Mouse (Mus musculus): ENCODE measurements at regions not wholly inside any gene's neighbourhood (a gene's known extent, or its start where the extent isn't known, plus 50 kb on each side); places are given as distances from the start of the nearest gene placed in this dataset.
"Not testable (repeated sequence)": the region's sequence is repeated elsewhere in the genome, so short reads cannot be mapped to it uniquely, and the experiment has no call there.

- Histone ChIP-seq H3K4me3 (ENCODE audit: insufficient read depth in 1 of 2, low read depth in 2 of 2, low read length in 2 of 2) (no peak overlapping the region), H3K9me3 (ENCODE audit: control insufficient read depth, low read length) (no peaks in the 10 kb centered on the region), H3K36me3 (replicated peaks; ENCODE audit: control insufficient read depth, insufficient read depth, low read depth) (no peaks in the 10 kb centered on the region), H3K4me1 (replicated peaks; ENCODE audit: control insufficient read depth in 2 of 2, insufficient read depth in 2 of 2, low read length in 1 of 2) (no peaks in the 10 kb centered on the region), H3K27me3 (ENCODE audit: control insufficient read depth, insufficient read depth, low read length) (no peaks in the 10 kb centered on the region), H3K4me2 (ENCODE audit: low read depth) (no peak overlapping the region), H3K27ac (no peak overlapping the region), H3K9ac (replicated peaks) (no peak overlapping the region)
- DNase-seq (ENCODE audit: low read depth in 3 of 3, low spot score in 3 of 3) (no peak), ATAC-seq (ENCODE audit: insufficient read depth) (no peak)
- WGBS (ENCODE audit: insufficient replicate concordance) = 35% methylated on average over 3 of the region's 3 CpGs
- TF ChIP-seq CTCF (IDR thresholded peaks at IDR 0.05; ENCODE audit: low read depth) = peak; percentile 59
- TF ChIP-seq EP300 (IDR thresholded peaks at IDR 0.05; ENCODE audit: low read depth) = no peak
Observed at GRCm38 (mm10) chr10:19297669-19298068, 58.7 kb upstream of the Olig3 start.

GRCm38 (mm10) chr10:19295388-19296013, 60.8 kb upstream of the Olig3 start:
- no peak overlapping the region for H3K9ac ChIP-seq (replicated peaks)
- H3K27me3 ChIP-seq (ENCODE audit: control insufficient read depth, insufficient read depth, low read length) = no peaks in the 10 kb centered on the region
- WGBS (ENCODE audit: insufficient replicate concordance) = 64% methylated on average over 7 of the region's 7 CpGs
- H3K36me3 ChIP-seq (replicated peaks; ENCODE audit: control insufficient read depth, insufficient read depth, low read depth) = no peaks in the 10 kb centered on the region
- H3K9me3 ChIP-seq (ENCODE audit: control insufficient read depth, low read length) = no peaks in the 10 kb centered on the region
- no peak overlapping the region for H3K27ac ChIP-seq
- TF ChIP-seq CTCF (IDR thresholded peaks at IDR 0.05; ENCODE audit: low read depth) (no peak), EP300 (IDR thresholded peaks at IDR 0.05; ENCODE audit: low read depth) (no peak)
- DNase-seq (ENCODE audit: low read depth in 3 of 3, low spot score in 3 of 3) = no peak
- no peak overlapping the region for H3K4me3 ChIP-seq (ENCODE audit: insufficient read depth in 1 of 2, low read depth in 2 of 2, low read length in 2 of 2)
- H3K4me1 ChIP-seq (replicated peaks; ENCODE audit: control insufficient read depth in 2 of 2, insufficient read depth in 2 of 2, low read length in 1 of 2) = no peaks in the 10 kb centered on the region
- no peak overlapping the region for H3K4me2 ChIP-seq (ENCODE audit: low read depth)
- ATAC-seq (ENCODE audit: insufficient read depth) = no peak

GRCm38 (mm10) chr10:19291474-19291873, 64.9 kb upstream of the Olig3 start:
- Histone ChIP-seq H3K4me3 (ENCODE audit: insufficient read depth in 1 of 2, low read depth in 2 of 2, low read length in 2 of 2) (no peak overlapping the region), H3K27me3 (ENCODE audit: control insufficient read depth, insufficient read depth, low read length) (no peaks in the 10 kb centered on the region), H3K9me3 (ENCODE audit: control insufficient read depth, low read length) (no peaks in the 10 kb centered on the region), H3K36me3 (replicated peaks; ENCODE audit: control insufficient read depth, insufficient read depth, low read depth) (no peaks in the 10 kb centered on the region), H3K9ac (replicated peaks) (no peak overlapping the region), H3K27ac (no peak overlapping the region), H3K4me2 (ENCODE audit: low read depth) (no peak overlapping the region), H3K4me1 (replicated peaks; ENCODE audit: control insufficient read depth in 2 of 2, insufficient read depth in 2 of 2, low read length in 1 of 2) (no peaks in the 10 kb centered on the region)
- 67% methylated on average over 5 of the region's 5 CpGs for WGBS (ENCODE audit: insufficient replicate concordance)
- no peak for DNase-seq (ENCODE audit: low read depth in 3 of 3, low spot score in 3 of 3)
- no peak for ATAC-seq (ENCODE audit: insufficient read depth)
- TF ChIP-seq CTCF (IDR thresholded peaks at IDR 0.05; ENCODE audit: low read depth) = no peak

GRCm38 (mm10) chr10:19291039-19291438, 65.3 kb upstream of the Olig3 start:
- H3K4me3 ChIP-seq (ENCODE audit: insufficient read depth in 1 of 2, low read depth in 2 of 2, low read length in 2 of 2); H3K4me1 ChIP-seq (replicated peaks; ENCODE audit: control insufficient read depth in 2 of 2, insufficient read depth in 2 of 2, low read length in 1 of 2); H3K9me3 ChIP-seq (ENCODE audit: control insufficient read depth, low read length); H3K36me3 ChIP-seq (replicated peaks; ENCODE audit: control insufficient read depth, insufficient read depth, low read depth); DNase-seq (ENCODE audit: low read depth in 3 of 3, low spot score in 3 of 3); H3K27me3 ChIP-seq (ENCODE audit: control insufficient read depth, insufficient read depth, low read length); ATAC-seq (ENCODE audit: insufficient read depth); H3K4me2 ChIP-seq (ENCODE audit: low read depth); H3K9ac ChIP-seq (replicated peaks); H3K27ac ChIP-seq: not testable (repeated sequence)
- WGBS (ENCODE audit: insufficient replicate concordance) = 54% methylated on average over 3 of the region's 3 CpGs

- 74% methylated on average over 3 of the region's 3 CpGs for WGBS (ENCODE audit: insufficient replicate concordance)
- ATAC-seq (ENCODE audit: insufficient read depth) = no peak
- no peaks in the 10 kb centered on the region for H3K4me1 ChIP-seq (replicated peaks; ENCODE audit: control insufficient read depth in 2 of 2, insufficient read depth in 2 of 2, low read length in 1 of 2)
- no peaks in the 10 kb centered on the region for H3K36me3 ChIP-seq (replicated peaks; ENCODE audit: control insufficient read depth, insufficient read depth, low read depth)
- TF ChIP-seq CTCF (IDR thresholded peaks at IDR 0.05; ENCODE audit: low read depth) (no peak), EP300 (IDR thresholded peaks at IDR 0.05; ENCODE audit: low read depth) (no peak)
- H3K4me2 ChIP-seq (ENCODE audit: low read depth) = no peak overlapping the region
- DNase-seq (ENCODE audit: low read depth in 3 of 3, low spot score in 3 of 3) = no peak
- no peaks in the 10 kb centered on the region for H3K9me3 ChIP-seq (ENCODE audit: control insufficient read depth, low read length)
- H3K27ac ChIP-seq = no peak overlapping the region
- no peaks in the 10 kb centered on the region for H3K27me3 ChIP-seq (ENCODE audit: control insufficient read depth, insufficient read depth, low read length)
- H3K4me3 ChIP-seq (ENCODE audit: insufficient read depth in 1 of 2, low read depth in 2 of 2, low read length in 2 of 2) = no peak overlapping the region
- H3K9ac ChIP-seq (replicated peaks) = no peak overlapping the region
Observed at GRCm38 (mm10) chr10:19282166-19282565, 74.2 kb upstream of the Olig3 start.
